Mouse (Mus musculus) testis, adult 2 months (tissue): ENCODE results near the gene Gpc6.

ENCODE experiments used
- CTCF ChIP-seq: fragments of 200-500 bp; IDR thresholded peaks from 2 replicates; pipeline ENCODE4 v1.5.1; 2012; ENCODE audit warnings: low read depth, mild to moderate bottlenecking, inconsistent platforms, low read length, moderate library complexity; ENCODE audit not compliant: control insufficient read depth, insufficient read depth, insufficient replicate concordance
- POLR2A ChIP-seq: fragments of 200-500 bp; IDR thresholded peaks from 2 replicates; pipeline ENCODE4 v1.6.1; 2012; ENCODE audit warnings: low read depth, mild to moderate bottlenecking, inconsistent platforms, low read length, moderate library complexity; ENCODE audit not compliant: control insufficient read depth

DNA sequence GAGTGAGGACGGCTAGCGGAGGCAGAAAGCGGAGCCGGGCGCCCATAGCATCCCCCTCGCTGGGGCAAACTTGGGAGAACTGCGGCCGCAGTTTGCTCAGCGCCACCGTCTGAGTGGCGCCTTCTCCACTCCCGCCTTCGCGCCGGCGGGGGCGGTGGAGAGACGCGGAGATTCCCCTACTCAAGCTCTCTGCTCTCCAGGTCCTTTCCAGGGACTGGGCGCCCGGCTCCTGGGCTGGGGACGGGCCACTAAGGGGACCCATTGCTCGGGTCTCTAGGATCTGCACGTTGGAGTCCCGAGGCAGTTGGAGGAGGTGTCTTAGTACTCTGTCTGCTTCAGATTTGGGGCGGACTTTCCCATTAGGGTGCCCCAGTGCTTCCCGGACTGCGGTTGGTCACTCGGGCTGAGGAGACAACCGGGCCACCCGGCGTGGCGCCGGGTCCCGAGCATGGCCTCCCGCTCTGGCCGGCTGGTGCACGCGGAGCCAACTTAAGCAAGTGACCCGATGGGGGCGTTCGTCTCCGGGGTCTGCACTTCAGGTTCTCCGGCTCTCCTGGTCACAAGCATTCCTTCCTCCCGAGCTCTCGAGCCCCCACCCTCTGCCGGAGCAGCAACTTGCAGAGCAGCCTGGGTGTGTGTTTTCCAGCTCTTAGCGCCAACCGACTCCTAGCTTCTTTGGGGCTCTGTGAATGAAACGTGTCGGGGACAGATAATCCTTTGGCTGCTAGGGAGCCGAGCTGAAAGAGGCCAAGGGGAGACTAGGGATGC is 1.5 kb downstream of the Gpc6 start:
- no peak for TF ChIP-seq POLR2A
- TF ChIP-seq CTCF: no peak
